Mouse (Mus musculus) ovary, adult 18-20 months (tissue): ENCODE measurements around the gene Pln.

Experiments
- DNase-seq: peaks from one replicate; pipeline ENCODE4 v3.0.0; 2022; ENCODE audit warnings: low spot score, mixed read lengths

Pln gene

GRCm38 (mm10) chr10:53337162-53337923, at the start of gene Pln:
Gene Pln, plus strand, starts transcription at chr10:53337667.
- DNase-seq, result no peak

- no peak for DNase-seq
These were observed 31.6 kb upstream of the Pln start for GRCm38 (mm10) chr10:53305867-53306266.

GRCm38 (mm10) chr10:53306674-53307073, 30.8 kb upstream of the Pln start:
- no peak for DNase-seq

- DNase-seq, result no peak
These were observed 14.1 kb upstream of the Pln start for GRCm38 (mm10) chr10:53323367-53323766.

GRCm38 (mm10) chr10:53324663-53325062, 12.8 kb upstream of the Pln start:
- DNase-seq, result no peak

- no peak for DNase-seq
These were observed 11.1 kb upstream of the Pln start for GRCm38 (mm10) chr10:53326367-53326766.

- no peak for DNase-seq
These were observed 8.2 kb upstream of the Pln start for GRCm38 (mm10) chr10:53329257-53329656.

- no peak for DNase-seq
These were observed 4.7 kb upstream of the Pln start for GRCm38 (mm10) chr10:53332752-53333151.

- DNase-seq, result no peak
These were observed 2.2 kb upstream of the Pln start for GRCm38 (mm10) chr10:53335266-53335665.

- DNase-seq, result no peak
These were observed 1.5 kb upstream of the Pln start for GRCm38 (mm10) chr10:53335974-53336373.

- no peak for DNase-seq
These were observed 1.6 kb downstream of the Pln start for GRCm38 (mm10) chr10:53339045-53339444.

GRCm38 (mm10) chr10:53341288-53341965, 4.0 kb downstream of the Pln start:
- no peak for DNase-seq

GRCm38 (mm10) chr10:53342166-53342728, 4.8 kb downstream of the Pln start:
- no peak for DNase-seq

- DNase-seq, result no peak
These were observed 5.9 kb downstream of the Pln start for GRCm38 (mm10) chr10:53343384-53343783.

GRCm38 (mm10) chr10:53343865-53344264, 6.4 kb downstream of the Pln start:
- no peak for DNase-seq

GRCm38 (mm10) chr10:53345508-53345907, 8.0 kb downstream of the Pln start:
- no peak for DNase-seq

- no peak for DNase-seq
These were observed 9.0 kb downstream of the Pln start for GRCm38 (mm10) chr10:53346506-53346905.

GRCm38 (mm10) chr10:53346916-53347315, 9.4 kb downstream of the Pln start:
- no peak for DNase-seq

GRCm38 (mm10) chr10:53347787-53348755, 10.6 kb downstream of the Pln start:
- DNase-seq, result no peak

GRCm38 (mm10) chr10:53349254-53349653, 11.8 kb downstream of the Pln start:
- DNase-seq, result no peak

- DNase-seq, result no peak
These were observed 16.2 kb downstream of the Pln start for GRCm38 (mm10) chr10:53353665-53354064.

- no peak for DNase-seq
These were observed 21.5 kb downstream of the Pln start for GRCm38 (mm10) chr10:53359016-53359415.
